Mouse (Mus musculus) neutrophil, adult 5-6 weeks (primary cell): ENCODE results near the gene Chrna5. TPM values are rescaled to one million over a fixed set of nuclear protein-coding genes. Genes with fewer than 3 reads are reported as not detected.

Source experiments
- ATAC-seq: fragments of 151-379, 151-347 bp; 2 replicates; pipeline ENCODE4 v1.8.0; 2017; ENCODE audit warnings: mild to moderate bottlenecking, moderate TSS enrichment; ENCODE audit not compliant: insufficient number of reproducible peaks, poor library complexity, low FRiP score, severe bottlenecking; ENCODE audit errors: extremely low read depth
- total RNA-seq: library from RNA; stranded (forward); fragments of 200-1000 nt; gene quantifications from 2 replicates; pipeline ENCODE4 v1.2.3, GENCODE M21; 2017

Chrna5 gene
- total RNA-seq, 1 experiment from 2014 or later = not detected

- ATAC-seq = no peak
These were observed 30.1 kb downstream of the Chrna5 start for GRCm38 (mm10) chr9:55010588-55011350.

- ATAC-seq = no peak
These were observed 36.2 kb downstream of the Chrna5 start for GRCm38 (mm10) chr9:55016926-55017325.

GRCm38 (mm10) chr9:55023326-55023725, 42.6 kb downstream of the Chrna5 start:
- ATAC-seq = no peak

- ATAC-seq = peak; percentile 48; the same call in 1 of the 2 replicates
These were observed 43.4 kb downstream of the Chrna5 start for GRCm38 (mm10) chr9:55023902-55024583.

GRCm38 (mm10) chr9:55025534-55026274, 45.0 kb downstream of the Chrna5 start:
- ATAC-seq = no peak

GRCm38 (mm10) chr9:55026275-55026663, 45.6 kb downstream of the Chrna5 start, which contains the start of gene Chrna3:
Chrna3 (minus strand) TSS chr9:55026562.
- ATAC-seq = no peak

GRCm38 (mm10) chr9:55031435-55032167, 50.9 kb downstream of the Chrna5 start:
- no peak for ATAC-seq

- ATAC-seq = no peak
These were observed 58.3 kb downstream of the Chrna5 start for GRCm38 (mm10) chr9:55038948-55039347.

- no peak for ATAC-seq
These were observed 59.3 kb downstream of the Chrna5 start for GRCm38 (mm10) chr9:55039983-55040382.

- no peak for ATAC-seq
These were observed 60.7 kb downstream of the Chrna5 start for GRCm38 (mm10) chr9:55041389-55041788.

GRCm38 (mm10) chr9:55043688-55044087, 63.0 kb downstream of the Chrna5 start:
- 0 out of 2 replicates have a peak, but pooled peaks have one; percentile 4 for ATAC-seq

GRCm38 (mm10) chr9:55045001-55045400, 64.3 kb downstream of the Chrna5 start:
- no peak for ATAC-seq

- no peak for ATAC-seq
These were observed 66.1 kb downstream of the Chrna5 start for GRCm38 (mm10) chr9:55046764-55047163.

GRCm38 (mm10) chr9:55048211-55048880, 67.7 kb downstream of the Chrna5 start, which contains the start of gene Chrnb4:
Chrnb4 (minus strand) TSS chr9:55048779.
- ATAC-seq = no peak

GRCm38 (mm10) chr9:55055386-55055930, 74.8 kb downstream of the Chrna5 start:
- no peak for ATAC-seq
